Mouse (Mus musculus) urinary bladder, postnatal 14 days (tissue): Measurements from ENCODE around the gene Adamtsl2.
A peak's percentile ranks its signal among the peaks of the same experiment; 100 is the strongest.

Experiments
- DNase-seq: peaks from one replicate; pipeline ENCODE4 v3.0.0; 2021; ENCODE audit warnings: low spot score

Gene Adamtsl2

DNA sequence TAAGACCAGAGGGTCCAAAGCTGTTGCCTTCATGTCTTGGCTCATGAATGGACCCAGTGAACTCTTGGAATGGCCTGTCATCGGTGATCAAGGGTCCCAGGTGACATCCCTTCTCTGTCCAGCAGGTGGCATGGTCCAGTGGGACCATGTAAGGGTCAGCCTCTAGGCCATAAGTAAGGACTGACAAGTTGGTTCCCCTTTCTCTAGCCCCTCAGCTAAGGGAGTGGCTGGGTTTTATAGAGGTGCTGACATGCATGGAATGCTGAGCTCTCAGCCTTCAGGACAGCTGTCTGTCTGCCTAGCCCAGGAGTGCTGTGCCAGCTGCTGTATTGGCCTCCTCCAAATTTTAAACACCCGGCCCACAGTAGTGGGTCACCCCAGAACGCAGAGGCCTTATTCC, 3.7 kb upstream of the Adamtsl2 start:
- DNase-seq: peak; percentile 41

DNA sequence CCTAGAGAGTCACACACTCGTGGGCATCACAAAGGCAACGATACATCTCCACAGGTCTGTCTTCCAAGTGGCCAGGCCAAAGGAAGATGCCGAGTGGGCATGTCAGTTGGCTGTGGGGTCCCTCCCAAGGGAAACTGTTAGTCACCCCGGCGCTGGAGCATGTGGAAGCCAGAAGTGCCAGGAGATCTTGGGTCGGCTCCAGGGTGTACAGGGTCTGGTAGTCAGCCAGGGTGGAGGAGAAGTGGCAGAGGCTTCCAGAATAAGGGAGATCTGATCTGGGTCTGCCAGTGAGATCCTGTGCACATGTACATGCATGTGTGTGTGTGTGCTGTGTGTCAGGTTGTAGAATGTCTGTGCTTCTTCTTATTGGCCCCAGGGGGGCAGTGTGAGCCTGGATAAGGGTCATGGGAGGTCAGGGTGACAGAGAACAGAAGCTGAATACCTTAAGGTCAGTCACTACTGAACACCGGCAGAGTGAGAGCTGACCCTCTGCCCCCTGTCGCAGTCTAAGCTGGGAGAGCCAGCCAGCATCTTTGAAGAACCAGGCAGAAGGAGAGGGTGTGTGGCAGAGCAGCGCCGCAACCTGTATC, 1.4 kb upstream of the Adamtsl2 start:
- peak; percentile 25 for DNase-seq

DNA sequence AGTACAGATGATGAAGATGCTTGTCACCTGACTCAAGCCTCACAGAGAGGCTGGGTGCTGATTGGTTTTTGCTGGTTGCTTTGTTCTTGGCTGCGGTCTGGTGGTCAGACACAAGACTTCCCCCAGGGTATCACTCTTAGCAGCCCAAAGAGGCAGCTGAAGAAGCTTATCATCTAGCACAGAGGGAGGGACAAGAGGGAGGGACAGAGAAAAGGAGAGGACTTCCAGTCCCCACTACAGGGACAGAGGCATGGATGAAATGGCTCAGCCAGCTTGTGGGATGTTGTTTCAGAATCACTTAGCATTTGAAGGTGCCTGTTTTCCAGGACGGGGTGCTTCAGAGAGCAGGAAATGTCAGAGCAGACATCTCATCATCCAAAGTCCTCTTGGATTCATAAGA, 867 bp upstream of the Adamtsl2 start:
- no peak for DNase-seq

DNA sequence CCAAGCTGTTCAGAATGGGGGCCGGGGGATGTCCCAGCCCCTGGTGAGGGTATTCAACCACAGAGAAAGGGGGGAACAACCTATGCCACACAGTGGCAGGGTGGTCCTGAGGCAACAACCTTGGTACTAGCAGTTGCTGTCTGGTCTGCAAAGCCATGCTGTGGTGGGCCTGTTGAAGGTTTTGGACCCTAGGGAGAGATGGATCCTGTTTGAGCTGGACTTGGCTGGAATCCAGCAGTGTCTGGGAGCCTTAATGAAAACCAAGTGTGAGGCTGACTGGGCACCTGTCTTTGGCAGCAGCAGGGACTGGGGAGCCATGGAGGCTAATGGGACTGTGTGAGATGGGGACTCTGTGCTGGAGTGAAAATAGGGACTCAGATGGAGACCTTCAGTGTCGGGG, 470 bp downstream of the Adamtsl2 start:
- DNase-seq: peak; percentile 29

DNA sequence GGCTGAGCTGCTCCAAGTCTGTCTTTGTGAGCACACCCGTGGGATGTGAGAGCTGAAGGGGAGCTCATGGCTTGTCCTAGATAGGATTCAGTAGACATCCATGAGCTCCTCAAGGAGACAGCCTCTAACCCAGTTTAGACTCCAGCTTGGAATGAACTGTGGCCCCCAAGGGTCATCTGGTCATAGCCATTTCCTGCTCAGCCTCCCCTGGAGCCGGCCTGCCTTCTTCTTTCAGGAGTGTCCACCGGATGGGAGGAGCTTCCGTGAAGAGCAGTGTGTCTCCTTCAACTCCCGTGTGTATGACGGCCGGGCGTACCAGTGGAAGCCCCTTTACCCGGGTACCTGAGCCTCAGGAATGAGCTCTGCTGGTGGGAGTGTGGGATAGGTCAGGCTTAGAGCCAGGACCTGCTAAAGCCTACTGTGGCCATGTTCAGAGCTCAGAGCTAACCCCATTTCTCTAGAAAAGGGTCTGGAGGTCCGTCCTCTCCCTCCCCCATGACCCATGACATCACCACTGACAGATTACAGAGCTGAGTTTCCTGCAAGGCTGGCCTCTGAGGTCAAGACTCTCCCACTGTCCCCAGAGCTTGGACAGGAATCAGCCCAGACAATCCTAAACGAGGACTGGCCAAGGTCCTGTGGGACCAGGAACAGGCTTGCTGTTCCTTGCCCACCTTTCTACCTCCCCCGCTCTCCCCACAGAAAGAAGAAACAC, 4.7 kb downstream of the Adamtsl2 start:
- no peak for DNase-seq

DNA sequence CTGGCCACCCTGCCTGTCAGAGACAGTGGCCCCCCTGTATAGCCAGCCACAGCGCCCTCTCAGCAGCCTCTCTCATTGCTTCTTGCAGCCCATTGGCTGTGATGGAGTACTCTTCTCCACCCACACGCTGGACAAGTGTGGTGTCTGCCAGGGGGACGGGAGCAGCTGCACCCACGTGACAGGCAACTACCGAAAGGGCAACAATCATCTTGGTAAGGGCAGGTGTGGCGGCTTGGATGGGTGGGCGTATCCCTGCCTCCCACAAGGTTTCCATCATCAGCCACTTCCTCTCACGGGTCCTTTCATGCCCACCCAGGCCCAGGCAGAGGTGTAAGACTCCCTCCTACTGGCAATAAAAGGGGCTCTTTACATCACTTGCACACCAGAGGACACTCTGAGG, 5.8 kb downstream of the Adamtsl2 start:
- no peak for DNase-seq

DNA sequence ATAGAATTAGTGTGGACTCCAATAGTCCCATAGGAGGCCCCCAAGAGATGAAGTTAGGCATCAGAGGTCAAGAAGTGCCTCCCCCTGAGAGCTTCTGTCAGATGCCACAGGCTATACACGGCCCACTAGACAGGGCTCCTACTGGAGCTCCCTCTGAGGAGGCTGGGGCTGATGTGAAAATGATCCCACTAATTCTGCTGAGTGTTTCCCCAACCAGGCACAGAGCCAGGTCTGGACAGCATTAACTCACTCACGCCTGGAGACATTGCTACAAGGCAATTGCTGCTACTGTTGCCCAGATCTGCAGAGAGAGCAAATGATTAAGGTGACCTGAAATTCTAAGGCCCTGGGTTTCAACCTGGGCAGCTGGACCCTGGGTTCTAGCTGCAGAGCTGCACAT, 6.6 kb downstream of the Adamtsl2 start:
- DNase-seq: no peak

DNA sequence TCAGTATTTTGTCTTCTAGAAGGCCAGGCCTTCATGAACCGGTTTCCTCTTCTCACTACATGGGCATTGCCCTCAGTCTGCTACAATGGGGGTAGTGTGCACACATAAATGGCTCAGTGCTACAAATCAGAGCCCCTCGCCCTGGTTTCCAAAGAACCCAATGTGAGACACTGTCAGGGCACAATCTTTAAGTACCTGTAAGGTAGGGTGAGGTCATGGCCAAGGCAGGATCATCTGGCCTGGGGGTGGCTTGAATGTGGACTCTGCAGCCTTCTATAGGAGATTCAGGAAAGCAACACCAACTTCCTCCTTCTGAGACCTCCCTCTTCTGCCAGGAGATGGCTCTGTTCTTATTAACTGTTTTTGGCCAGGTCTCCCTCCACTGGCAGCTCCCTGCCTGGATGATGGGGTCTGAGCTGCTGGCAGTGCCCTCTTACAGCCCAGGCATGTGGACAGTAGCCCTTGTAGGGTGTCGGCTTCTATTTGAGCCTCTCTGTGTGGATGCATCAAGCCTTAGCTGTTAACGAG, 7.4 kb downstream of the Adamtsl2 start:
- no peak for DNase-seq

DNA sequence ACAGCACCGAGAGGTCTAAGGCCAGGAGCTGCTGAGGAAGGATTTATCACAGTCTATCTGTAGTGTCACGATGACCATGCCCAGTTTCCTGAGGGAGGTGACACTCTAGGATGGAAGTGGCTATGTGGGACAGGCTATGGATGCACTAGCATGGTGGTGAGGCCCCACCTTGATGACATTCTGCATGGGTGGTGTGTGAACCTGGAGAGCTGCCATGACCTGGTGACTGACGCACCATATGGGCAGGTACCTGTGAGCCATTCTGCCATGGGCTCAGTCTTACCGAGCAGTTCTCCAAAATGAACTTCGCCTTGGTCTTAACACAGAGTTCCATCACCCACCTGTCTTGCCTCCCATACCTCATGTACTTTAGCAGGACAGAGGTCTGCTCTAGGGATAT, 8.4 kb downstream of the Adamtsl2 start:
- DNase-seq: no peak

DNA sequence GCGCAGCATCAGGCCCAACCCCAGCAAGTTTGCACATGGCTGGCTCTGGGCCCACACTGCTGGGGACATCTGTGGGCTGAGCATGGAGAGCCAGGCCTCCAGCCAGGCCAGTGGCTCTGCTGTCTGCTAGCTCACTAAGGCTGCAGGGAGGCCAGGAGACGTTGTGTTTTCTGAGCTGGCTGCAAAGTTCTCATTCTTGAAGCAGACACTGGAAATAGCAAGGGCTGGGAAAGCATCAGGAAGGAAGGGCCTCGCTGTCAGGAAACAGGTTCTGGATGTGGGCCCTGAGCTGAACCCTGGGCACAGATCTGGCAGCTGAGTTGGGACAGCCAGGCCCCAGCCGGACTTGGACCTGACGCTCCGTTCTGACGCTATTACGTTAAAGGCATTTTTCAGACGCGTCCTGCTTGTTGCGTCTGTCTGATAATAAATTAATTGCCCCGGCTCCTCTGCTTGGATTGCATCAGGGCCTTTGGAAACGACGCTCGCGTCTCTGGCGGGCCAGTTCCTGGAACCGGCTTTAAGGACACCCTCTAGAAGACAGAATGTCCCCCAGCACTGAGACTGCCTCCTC, 9.0 kb downstream of the Adamtsl2 start:
- peak; percentile 68 for DNase-seq

DNA sequence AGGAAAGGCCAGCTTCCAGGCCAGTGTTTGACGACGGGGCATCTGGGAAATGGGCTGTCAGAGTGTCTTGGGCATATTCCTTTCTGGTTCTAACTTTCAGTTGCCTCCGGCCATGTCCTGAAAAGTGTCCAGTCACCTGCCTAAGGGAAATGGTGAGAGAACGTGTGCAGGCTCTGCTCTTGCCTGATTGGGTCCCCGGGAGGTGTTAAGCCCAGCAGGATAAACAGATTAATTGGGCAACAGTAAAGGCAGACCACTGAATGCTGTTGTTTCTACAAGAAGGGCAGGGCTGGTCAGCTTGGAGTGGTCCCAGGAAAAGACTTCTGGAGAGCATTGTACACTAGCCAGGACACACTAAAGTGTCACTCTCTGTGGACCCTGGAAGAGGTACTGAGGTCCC, 9.5 kb downstream of the Adamtsl2 start:
- no peak for DNase-seq

DNA sequence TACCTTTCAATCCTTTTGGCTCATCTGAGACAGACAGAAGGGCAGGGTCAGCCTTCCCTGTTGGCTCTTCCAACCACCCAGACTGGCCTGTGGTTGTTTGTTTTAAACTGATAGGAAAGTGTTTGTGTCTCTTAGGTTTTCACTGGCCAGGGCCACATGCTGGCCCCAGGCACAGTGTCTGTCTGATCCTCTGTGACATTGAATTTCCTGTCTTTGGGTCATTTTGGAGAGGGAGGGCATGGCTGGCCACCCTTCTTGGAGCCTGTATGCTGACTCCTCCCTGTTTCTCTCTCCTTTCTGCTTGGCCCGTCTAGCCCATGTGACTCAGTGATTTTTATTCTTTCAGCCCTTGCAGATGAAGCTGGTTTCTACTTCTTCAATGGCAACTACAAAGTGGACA, 10.1 kb downstream of the Adamtsl2 start:
- no peak for DNase-seq

DNA sequence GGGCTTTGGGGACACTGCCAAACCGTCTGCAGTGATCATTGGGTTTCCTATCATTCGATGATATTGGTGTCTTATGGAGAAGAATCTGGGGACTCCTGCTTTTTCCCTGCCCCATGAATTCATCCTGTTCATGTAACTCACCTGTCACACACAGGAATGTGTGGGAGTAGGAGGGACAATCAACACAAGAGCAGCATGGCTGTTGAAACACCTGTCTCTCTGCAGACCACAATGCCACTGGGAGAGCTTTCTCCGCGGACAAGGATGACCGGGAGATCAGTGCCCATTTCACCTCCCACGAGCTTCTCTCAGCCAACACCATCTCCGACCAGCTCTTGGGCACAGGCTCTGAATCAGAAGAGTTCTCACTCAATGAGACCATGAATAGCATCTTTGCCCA, 16.0 kb downstream of the Adamtsl2 start:
- DNase-seq: no peak

DNA sequence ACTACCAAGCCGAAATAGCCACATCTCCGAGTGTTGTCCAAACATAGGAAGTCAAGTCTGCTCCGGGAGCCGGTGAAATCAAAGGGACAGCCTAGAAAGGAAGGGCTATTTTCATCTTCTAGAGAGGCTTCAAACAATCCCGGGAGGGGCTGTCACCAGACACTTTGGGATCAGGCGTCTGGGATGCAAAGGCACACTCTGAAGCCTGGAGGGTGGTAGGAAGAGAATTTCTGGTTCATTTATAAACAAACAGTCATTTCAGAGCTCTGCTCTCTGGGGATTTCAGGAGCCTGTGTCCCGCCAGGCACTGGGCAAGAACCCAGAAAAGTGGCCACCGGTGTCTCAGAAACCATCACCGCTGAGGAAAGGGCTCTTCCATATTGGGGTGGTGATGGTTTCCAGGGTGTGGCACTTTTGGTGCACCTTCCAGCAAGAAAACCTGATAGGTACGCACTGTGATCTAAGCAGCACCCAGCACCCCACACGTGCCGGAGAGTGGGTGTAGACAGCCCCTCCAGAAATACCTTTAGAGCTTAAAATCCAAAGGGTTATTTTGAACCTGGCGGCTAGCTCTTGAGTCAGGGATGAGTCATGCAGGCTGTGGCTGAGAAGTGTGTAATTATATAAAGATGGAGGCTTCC, 17.3 kb downstream of the Adamtsl2 start:
- no peak for DNase-seq

DNA sequence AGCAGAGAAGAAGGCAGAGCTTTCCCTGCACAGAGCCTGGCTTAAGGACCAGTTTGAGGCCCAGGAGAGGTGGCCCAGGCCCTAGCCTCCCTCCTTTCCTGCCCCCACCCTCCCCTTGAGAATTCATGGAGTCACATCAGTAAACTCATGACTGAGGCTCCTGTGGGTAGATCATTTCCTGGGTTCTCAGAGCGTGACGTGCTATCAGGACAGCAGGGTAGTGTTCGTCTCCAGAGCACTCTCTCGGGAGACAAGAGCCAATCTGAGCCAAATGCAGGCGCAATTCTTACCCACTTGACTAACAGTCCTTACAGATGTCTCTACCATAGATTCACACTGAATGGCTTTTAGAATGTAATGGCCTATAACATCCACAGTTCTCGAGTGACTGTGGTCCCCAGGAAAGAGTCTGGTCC, 18.1 kb downstream of the Adamtsl2 start:
- no peak for DNase-seq

DNA sequence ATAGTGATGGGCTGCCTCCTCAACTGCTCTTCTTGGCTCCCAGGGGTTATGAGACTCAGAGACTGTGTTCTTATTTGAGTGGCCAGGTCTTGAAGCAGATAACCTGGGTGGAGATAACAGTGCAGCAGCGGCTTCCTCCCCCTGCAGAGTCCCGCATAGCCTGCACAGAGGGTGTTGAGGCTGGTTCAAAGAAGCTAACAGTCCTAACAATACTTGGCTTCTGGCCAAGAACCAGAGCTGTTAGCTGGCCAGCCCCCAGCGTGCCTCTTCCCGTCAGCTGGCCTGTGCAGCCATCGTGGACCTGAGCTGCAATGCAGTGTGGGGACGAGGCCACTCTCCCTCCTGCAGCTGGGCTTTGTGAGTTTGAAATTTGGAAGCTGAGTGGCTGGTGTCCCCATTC, 18.6 kb downstream of the Adamtsl2 start:
- no peak for DNase-seq

DNA sequence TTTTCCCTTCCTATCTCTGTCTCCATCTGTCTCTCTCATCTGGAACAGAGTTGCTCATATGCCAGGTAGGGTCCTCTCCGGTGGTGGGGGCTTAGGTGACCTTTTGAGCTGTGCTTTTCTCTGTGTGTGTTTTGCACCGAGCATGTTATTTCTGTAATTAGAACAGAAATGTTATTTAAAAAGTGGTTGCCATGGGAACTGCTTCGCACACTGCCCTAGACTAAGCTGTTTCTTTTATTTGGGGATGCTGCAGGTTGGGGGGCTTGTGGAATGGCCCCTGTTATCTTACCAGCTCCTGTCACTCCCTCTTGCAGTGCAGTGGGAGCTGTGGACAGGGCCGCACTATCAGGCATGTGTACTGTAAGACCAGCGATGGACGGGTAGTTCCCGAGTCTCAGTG, 24.4 kb downstream of the Adamtsl2 start:
- no peak for DNase-seq

DNA sequence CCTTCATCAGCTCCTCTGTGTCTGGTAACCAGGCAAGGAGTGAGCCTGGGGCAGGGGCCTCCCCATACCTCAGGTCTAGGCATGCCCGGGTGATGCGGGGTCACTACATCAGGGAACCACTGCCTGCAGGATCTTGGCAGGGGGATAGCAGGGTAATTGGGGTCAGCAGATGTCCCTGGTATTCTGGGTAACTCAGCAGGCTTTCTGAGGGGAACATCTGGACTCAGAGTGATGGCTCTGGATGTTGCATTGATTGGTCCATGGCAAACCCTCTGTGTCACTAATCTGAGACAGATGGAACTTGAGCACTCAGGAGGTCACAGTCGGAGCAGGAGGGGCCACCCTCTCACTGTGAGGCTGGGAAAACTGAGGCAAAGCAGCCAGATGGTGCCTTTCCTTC, 27.6 kb downstream of the Adamtsl2 start:
- DNase-seq: no peak

DNA sequence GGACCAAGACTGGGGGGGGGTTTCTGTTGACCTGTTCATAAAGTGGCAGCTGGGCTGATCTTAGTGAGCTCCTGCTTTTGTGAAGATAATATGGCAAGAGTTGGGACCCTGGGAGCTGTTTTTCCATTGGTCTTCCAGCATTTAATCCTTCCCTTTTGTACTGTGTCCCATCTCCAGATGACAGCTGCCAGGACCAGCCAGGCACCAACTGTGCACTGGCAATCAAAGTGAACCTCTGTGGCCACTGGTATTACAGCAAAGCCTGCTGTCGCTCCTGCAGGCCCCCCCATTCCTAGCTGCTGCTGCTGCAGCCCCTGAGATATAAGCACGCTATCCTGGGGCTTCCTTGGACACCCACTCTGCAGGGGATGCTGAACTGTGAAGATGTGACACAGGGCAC, 29.0 kb downstream of the Adamtsl2 start:
- DNase-seq: no peak

DNA sequence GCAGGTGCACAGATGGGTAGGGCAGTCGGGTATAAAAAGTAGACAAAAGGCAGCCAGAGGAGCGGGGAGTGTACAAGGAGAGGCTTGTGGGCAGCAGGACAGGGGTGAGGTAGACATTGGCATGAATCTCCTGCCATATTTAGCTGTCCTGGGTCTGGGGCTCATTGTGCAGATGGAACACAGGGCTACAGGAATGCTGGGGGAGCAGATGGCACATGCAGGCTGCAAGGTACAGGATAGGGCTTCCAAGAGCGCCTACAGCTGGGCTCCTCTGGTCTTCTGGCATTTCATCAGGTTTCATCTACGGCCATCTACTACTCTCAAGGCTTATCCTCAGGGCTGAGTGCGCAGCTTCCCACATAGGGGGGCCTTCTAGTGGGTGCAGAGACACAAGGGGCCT, 29.9 kb downstream of the Adamtsl2 start:
- no peak for DNase-seq

DNA sequence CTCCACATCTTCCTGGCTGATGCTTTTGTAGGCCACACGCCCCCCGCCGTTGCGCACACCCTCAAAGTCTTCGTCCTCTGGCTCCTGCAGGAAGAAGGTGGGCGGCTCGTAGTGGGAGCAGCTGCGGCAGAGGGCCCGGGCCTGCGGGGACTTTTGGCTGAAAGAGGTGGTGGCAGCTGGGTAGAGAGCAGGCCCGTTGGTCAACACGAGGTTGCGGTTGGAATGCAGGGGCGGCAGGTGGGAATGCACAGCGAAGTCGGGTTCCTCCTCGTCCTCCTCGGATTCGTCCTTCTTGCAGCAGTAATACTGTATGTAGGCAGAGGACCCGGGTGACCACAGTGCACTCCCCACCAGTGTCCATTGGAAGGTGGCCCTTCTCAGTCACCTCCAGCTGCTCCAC, 33.4 kb downstream of the Adamtsl2 start:
- DNase-seq: no peak

DNA sequence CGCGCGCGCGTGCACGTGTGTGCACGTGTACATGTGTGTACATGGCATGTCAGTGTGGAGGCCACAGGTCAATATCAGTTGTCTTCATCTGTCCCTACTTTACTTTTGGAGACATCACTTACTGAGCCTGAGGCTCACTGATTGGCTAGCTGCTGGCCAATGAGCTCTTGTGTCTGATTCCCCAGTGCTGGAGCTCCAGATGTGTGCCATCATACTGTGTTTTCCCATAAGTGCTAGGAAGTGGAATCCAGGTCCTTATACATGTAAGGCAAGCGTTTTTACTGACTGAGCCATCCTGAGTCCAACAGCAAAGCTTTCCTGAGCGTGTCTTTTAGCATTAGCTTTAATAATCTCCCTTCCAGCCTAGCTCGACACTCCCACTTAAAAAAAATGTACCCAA, 35.0 kb downstream of the Adamtsl2 start:
- no peak for DNase-seq

DNA sequence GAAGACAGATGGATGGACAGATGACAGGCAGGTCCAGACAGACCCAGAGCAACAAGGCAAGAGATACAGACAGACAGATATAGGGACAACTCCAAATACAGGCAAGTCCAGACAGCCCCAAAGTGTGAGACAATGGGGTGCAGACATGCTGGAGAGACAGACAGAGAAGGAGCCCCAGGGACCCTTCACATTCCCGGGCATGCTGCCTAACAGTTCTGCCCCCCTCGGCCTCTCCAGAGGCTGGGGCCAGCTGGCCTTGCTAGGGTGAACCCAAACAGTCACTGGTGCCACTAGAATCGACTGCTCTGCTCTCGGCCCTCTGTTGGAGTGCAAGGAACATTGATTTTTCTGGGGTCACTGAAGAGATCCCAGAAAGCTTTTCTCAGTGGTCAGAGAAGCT, 39.3 kb downstream of the Adamtsl2 start:
- no peak for DNase-seq
